Mouse (Mus musculus) liver, embryonic 12.5 days (tissue): ENCODE data around the gene Zfp82. TPM values are rescaled to one million over a fixed set of nuclear protein-coding genes. Genes with fewer than 3 reads are reported as not detected.

Experiments used
- ATAC-seq: fragments of 200-750 bp; cut with Nextera tagmentation; 2 replicates; pipeline ENCODE4 v1.8.0; 2017; ENCODE audit warnings: moderate number of reproducible peaks, mild to moderate bottlenecking, moderate library complexity
- H3K27ac ChIP-seq: fragments of 300-500 bp; sonication (generic); 2 replicates; pipeline ENCODE4 v1.5.1; 2016; ENCODE audit warnings: mild to moderate bottlenecking
- H3K27me3 ChIP-seq: fragments of 300-500 bp; sonication (generic); replicated peaks from 2 replicates; pipeline ENCODE4 v1.6.1; 2016; ENCODE audit warnings: mild to moderate bottlenecking, moderate library complexity
- H3K36me3 ChIP-seq: fragments of 300-500 bp; sonication (generic); 2 replicates; pipeline ENCODE4 v1.6.1; 2016; ENCODE audit warnings: mild to moderate bottlenecking, moderate library complexity
- H3K4me1 ChIP-seq: fragments of 300-500 bp; sonication (generic); 2 replicates; pipeline ENCODE4 v1.6.1; 2016
- H3K4me2 ChIP-seq: fragments of 300-500 bp; sonication (generic); 2 replicates; pipeline ENCODE4 v1.6.1; 2016; ENCODE audit warnings: mild to moderate bottlenecking, moderate library complexity
- H3K4me3 ChIP-seq: fragments of 300-500 bp; sonication (generic); 2 replicates; pipeline ENCODE4 v1.5.1; 2016; ENCODE audit warnings: mild to moderate bottlenecking, moderate library complexity
- H3K9ac ChIP-seq: fragments of 300-500 bp; sonication (generic); 2 replicates; pipeline ENCODE4 v1.6.1; 2016; ENCODE audit warnings: mild to moderate bottlenecking, moderate library complexity
- H3K9me3 ChIP-seq: fragments of 300-500 bp; sonication (generic); replicated peaks from 2 replicates; pipeline ENCODE4 v1.6.1; 2016; ENCODE audit warnings: mild to moderate bottlenecking, moderate library complexity
- WGBS: fragments of 180-500 bp; shearing (Covaris S2); methylation state at CpG from one replicate; pipeline ENCODE4 v1.1.7; 2016; ENCODE audit not compliant: insufficient replicate concordance; 5-methylcytosine and 5-hydroxymethylcytosine counted together
- microRNA-seq: library from miRNA; unstranded; fragments of <30 nt; microRNA quantifications from one replicate; pipeline ENCODE4, GENCODE M21; 2017
- polyA plus RNA-seq: library from polyadenylated mRNA; unstranded; fragments of >200 nt; fragmentation: Nextera tagmentation; extraction: Ambion mirVana; gene quantifications from 2 replicates; pipeline ENCODE4 v1.2.1, GENCODE M21; 2016

Zfp82 gene
- polyA plus RNA-seq, 1 experiment from 2014 or later = 1.8 TPM

DNA sequence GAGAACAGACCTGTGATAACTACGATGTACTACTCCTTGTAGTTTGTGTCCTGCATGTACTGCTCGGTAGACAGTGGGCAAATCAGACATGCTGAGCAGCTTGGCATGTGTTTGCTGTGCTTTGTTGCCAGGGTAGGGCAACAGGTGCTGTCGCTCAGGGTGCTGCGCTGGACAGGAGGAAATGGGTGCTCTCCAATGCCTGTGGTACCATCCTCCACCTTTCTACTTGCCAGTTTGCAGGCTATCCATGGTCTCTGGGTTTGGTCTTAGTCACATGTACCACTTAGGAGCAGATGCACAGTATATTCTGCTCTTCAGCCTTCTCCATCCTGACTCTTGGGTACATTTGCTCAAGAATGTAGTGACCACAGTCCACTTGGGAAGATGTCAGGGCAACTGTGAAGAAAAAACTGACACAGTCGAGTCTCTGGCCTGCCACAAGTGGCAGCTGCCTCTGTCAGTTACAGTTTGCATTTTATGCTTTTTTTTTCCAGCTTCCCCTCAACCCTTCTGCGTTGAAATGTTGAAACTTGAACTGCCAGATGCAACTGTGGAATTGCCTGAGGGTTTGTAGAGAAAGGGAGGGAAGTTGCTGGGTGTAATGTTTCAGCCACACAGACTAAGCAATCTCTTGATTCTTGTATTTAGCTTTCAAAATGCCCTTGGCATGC is 64.5 kb downstream of the Zfp82 start:
- Histone ChIP-seq H3K27me3 (no peaks in the 10 kb centered on the region), H3K4me3 (no peak overlapping the region), H3K36me3 (peaks cover 76% of the 10 kb centered on the region), H3K4me2 (no peak overlapping the region), H3K4me1 (no peaks in the 10 kb centered on the region), H3K9ac (no peak overlapping the region), H3K27ac (no peak overlapping the region), H3K9me3 (no peaks in the 10 kb centered on the region)
- ATAC-seq = no peak
- 72% methylated on average over 6 of the region's 6 CpGs for WGBS

DNA sequence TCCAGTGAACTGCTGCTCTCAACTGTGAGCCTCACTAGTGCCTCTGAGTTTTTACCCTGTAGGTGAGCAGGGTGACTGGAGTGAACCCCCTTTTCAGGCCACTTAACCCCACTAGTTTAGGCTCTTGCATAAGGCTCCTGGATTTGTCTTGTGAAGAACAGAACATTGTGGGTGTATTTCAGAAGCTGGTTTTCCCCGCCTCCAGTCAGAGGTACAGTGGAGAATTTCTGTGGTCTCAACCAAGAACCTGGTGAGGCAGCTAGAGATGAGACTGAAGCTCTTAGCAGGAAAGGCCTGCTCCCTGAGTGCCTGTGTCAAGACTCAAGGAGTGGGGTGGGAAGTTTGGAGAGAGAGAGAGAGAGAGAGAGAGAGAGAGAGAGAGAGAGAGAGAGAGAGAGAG is 65.1 kb downstream of the Zfp82 start:
- Histone ChIP-seq H3K4me1 (no peaks in the 10 kb centered on the region), H3K27me3 (no peaks in the 10 kb centered on the region), H3K4me2 (no peak overlapping the region), H3K27ac (no peak overlapping the region), H3K36me3 (peaks cover 74% of the 10 kb centered on the region), H3K4me3 (no peak overlapping the region), H3K9ac (no peak overlapping the region), H3K9me3 (no peaks in the 10 kb centered on the region)
- no peak for ATAC-seq
- 74% methylated on average over 1 of the region's 1 CpGs for WGBS

Small RNA genes lying within 50 kb of the gene (microRNA-seq; reads per million reads assigned to microRNA genes)
- gene Gm23368 = not detected

Other genes starting within 250 kb of the Zfp82 start
- gene Zfp940, start 219.2 kb downstream of the Zfp82 start, polyA plus RNA-seq = 2.1 and 2.4 TPM in 2 replicates
- 1.9 TPM in 2 replicates for gene Zfp420, start 212.9 kb downstream of the Zfp82 start, polyA plus RNA-seq
- 2.6 and 3.4 TPM in 2 replicates for gene Zfp27, start 166.3 kb downstream of the Zfp82 start, polyA plus RNA-seq
- 0.54 and 0.55 TPM in 2 replicates for gene Zfp383, start 164.7 kb downstream of the Zfp82 start, polyA plus RNA-seq
- gene Zfp74, start 118.8 kb downstream of the Zfp82 start, polyA plus RNA-seq = 3.6 and 4.8 TPM in 2 replicates
- gene Zfp568, start 88.9 kb downstream of the Zfp82 start, polyA plus RNA-seq = 13.4 and 14.2 TPM in 2 replicates
- gene Zfp14, start 21.5 kb downstream of the Zfp82 start, polyA plus RNA-seq = 0.60 and 0.87 TPM in 2 replicates
- 0.41 and 0.99 TPM in 2 replicates for gene Gm26920, start 17.5 kb upstream of the Zfp82 start, polyA plus RNA-seq
- 3.0 and 3.3 TPM in 2 replicates for gene Zfp566, start 17.6 kb upstream of the Zfp82 start, polyA plus RNA-seq
- 22.6 and 24.3 TPM in 2 replicates for gene Zfp260, start 21.9 kb upstream of the Zfp82 start, polyA plus RNA-seq
- gene Zfp382, start 49.0 kb upstream of the Zfp82 start, polyA plus RNA-seq = 2.5 and 3.0 TPM in 2 replicates
- 6.8 and 6.9 TPM in 2 replicates for gene Zfp146, start 96.8 kb upstream of the Zfp82 start, polyA plus RNA-seq
- 4.4 and 6.2 TPM in 2 replicates for gene Cox7a1, start 111.2 kb upstream of the Zfp82 start, polyA plus RNA-seq
- gene Capns1, start 125.9 kb upstream of the Zfp82 start, polyA plus RNA-seq = 42.6 and 49.2 TPM in 2 replicates
- 73.4 and 79.5 TPM in 2 replicates for gene Polr2i, start 159.0 kb upstream of the Zfp82 start, polyA plus RNA-seq
- 75.0 and 77.3 TPM in 2 replicates for gene Tbcb, start 159.4 kb upstream of the Zfp82 start, polyA plus RNA-seq
- not detected in 2 replicates for gene Ovol3, start 162.8 kb upstream of the Zfp82 start, polyA plus RNA-seq
- 0.28 TPM in 1 of 2 replicates, not detected in the other for gene Thap8, start 207.2 kb upstream of the Zfp82 start, polyA plus RNA-seq
- 11.5 and 11.9 TPM in 2 replicates for gene Wdr62, start 207.5 kb upstream of the Zfp82 start, polyA plus RNA-seq
- gene Clip3, start 218.8 kb upstream of the Zfp82 start, polyA plus RNA-seq = 3.2 and 4.8 TPM in 2 replicates
- 24.2 and 24.5 TPM in 2 replicates for gene Alkbh6, start 235.8 kb upstream of the Zfp82 start, polyA plus RNA-seq
- gene Syne4, start 241.9 kb upstream of the Zfp82 start, polyA plus RNA-seq = 11.7 and 12.1 TPM in 2 replicates
- gene E130208F15Rik, start 248.8 kb upstream of the Zfp82 start, polyA plus RNA-seq = 2.3 and 2.9 TPM in 2 replicates